Comparison of ENCODE assay signal across 8 mouse cellular contexts in genomic region chr10:13868371-13869321, GRCm38 (mm10). TPM values are rescaled to one million over a fixed set of nuclear protein-coding genes. Genes with fewer than 3 reads are reported as not detected.
A peak's percentile ranks its signal among the peaks of the same experiment; 100 is the strongest.
DNase-seq lines count a peak whose midpoint lies in the region; ATAC-seq and TF ChIP-seq lines count a peak whose summit lies in the region.

Gene Aig1 (minus strand): TSS chr10:13868980.

- no peaks in the 10 kb centered on the region for H3K36me3 ChIP-seq in intestine, postnatal 0 days (ENCODE audit: control insufficient read depth, insufficient read depth)

- H3K9me3 ChIP-seq in intestine, postnatal 0 days (ENCODE audit: control insufficient read depth): no peaks in the 10 kb centered on the region

- H3K4me2 ChIP-seq in intestine, postnatal 0 days (replicated peaks; ENCODE audit: low read depth): peak within 1 kb of the TSS; percentile 87

- peak within 1 kb of the TSS; percentile 91 for H3K27ac ChIP-seq in intestine, postnatal 0 days (ENCODE audit: low read depth, low read length)

- intact Hi-C loops in left cerebral cortex, postnatal 25 days (cut with DNase I): loop anchor here (2.0 to 5.0 kb wide), 4 partner anchors 96 to 524 kb away; no protein-coding TSS in a partner anchor

- H3K4me1 ChIP-seq in intestine, postnatal 0 days (replicated peaks; ENCODE audit: control insufficient read depth, insufficient read depth, low read length): peaks cover 8% of the 10 kb centered on the region

- no peaks in the 10 kb centered on the region for H3K27me3 ChIP-seq in intestine, postnatal 0 days (replicated peaks; ENCODE audit: control insufficient read depth, insufficient read depth, low read length)

- peak; percentile 25; the same call in 1 of the 2 replicates for TF ChIP-seq CTCF in intestine, postnatal 0 days (IDR thresholded peaks at IDR 0.05; ENCODE audit: low read depth)

- DNase-seq in adrenal gland, adult 8-10 months: peak; percentile 70
- DNase-seq in embryo, embryonic 9.5 days (ENCODE audit: extremely low spot score): peak; percentile 75
- peak; percentile 80 to 86 for DNase-seq in left cerebral cortex, postnatal 25 days (ENCODE audit: low spot score in 2 of 2)
- peak; percentile 78 for DNase-seq in right cerebral cortex, postnatal 14 days
- DNase-seq in urinary bladder, postnatal 25 days (ENCODE audit: low spot score): peak; percentile 61

- H3K9ac ChIP-seq in intestine, postnatal 0 days (ENCODE audit: low read depth, low read length): peak within 1 kb of the TSS; percentile 54

- peak; percentile 83 for ATAC-seq in granulocyte monocyte progenitor cell, adult 5-6 weeks (replicated peaks; ENCODE audit: poor library complexity, severe bottlenecking)
- ATAC-seq in intestine, postnatal 0 days: peak; percentile 90
- peak; percentile 92 for ATAC-seq in megakaryocyte-erythroid progenitor cell, adult 5-6 weeks (replicated peaks; ENCODE audit: low FRiP score, low TSS enrichment, poor library complexity, severe bottlenecking)

- WGBS in intestine, postnatal 0 days: 2% methylated on average over 58 of the region's 77 CpGs

- peak within 1 kb of the TSS; percentile 67 for H3K4me3 ChIP-seq in intestine, postnatal 0 days (ENCODE audit: low read depth, low read length)

RNA-seq across cellular contexts. Expression of gene Aig1, which starts in this region (rescaled TPM):
- total RNA-seq in adrenal gland, adult 8-10 months (2022): 10 to 100 TPM; 24.8 to 38.4 (median 30.6) TPM
- 15.2 and 23.7 TPM in 2 replicates for total RNA-seq in granulocyte monocyte progenitor cell, adult 5-6 weeks (2014; fragmentation: Nextera tagmentation)
- 12.4 and 13.2 TPM in 2 replicates for total RNA-seq in granulocyte monocyte progenitor cell, adult 5-6 weeks (2017)
- 88.3 and 92.9 TPM in 2 replicates for polyA plus RNA-seq in intestine, postnatal 0 days (2015; fragmentation: Nextera tagmentation; extraction: Ambion mirVana)
- total RNA-seq in left cerebral cortex, postnatal 25 days (2021): 10 to 100 TPM; 55.5 to 62.7 TPM
- 17.8 and 20.2 TPM in 2 replicates for total RNA-seq in megakaryocyte-erythroid progenitor cell, adult 5-6 weeks (2014; fragmentation: Nextera tagmentation)
- total RNA-seq in megakaryocyte-erythroid progenitor cell, adult 5-6 weeks (2017): 7.7 and 18.5 TPM in 2 replicates

Comparison
In these comparisons a context has a peak if more than half of its experiments do, and no peak if none do; other contexts are left out.
1. Peak in every context shown above with its lines: DNase-seq, ATAC-seq, H3K4me3 ChIP-seq and H3K27ac ChIP-seq.